Mouse (Mus musculus) megakaryocyte-erythroid progenitor cell, adult 5-6 weeks (primary cell): ENCODE results near the gene Ddah1. TPM values are rescaled to one million over a fixed set of nuclear protein-coding genes. Genes with fewer than 3 reads are reported as not detected.
"Not testable (repeated sequence)": the region's sequence is repeated elsewhere in the genome, so short reads cannot be mapped to it uniquely, and the experiment has no call there.

Experiments
- ATAC-seq: replicated peaks from 2 replicates; pipeline ENCODE4 v1.8.0; 2016; ENCODE audit warnings: mild to moderate bottlenecking, inconsistent platforms; ENCODE audit not compliant: severe bottlenecking, poor library complexity, low FRiP score, low TSS enrichment
- total RNA-seq, 2 experiments: library from RNA; stranded (forward) in 1 of 2; stranded (reverse) in 1 of 2; fragments of 200-1000, 215-1000 nt in 1 of 2; fragments of >200 nt in 1 of 2; fragmentation: Nextera tagmentation in 1 of 2; gene quantifications; 2 replicates each; pipeline ENCODE4 v1.2.3; 2014 to 2017

Ddah1 gene
- total RNA-seq, 2 experiments from 2014 or later = 0.33 TPM; not detected in 1

DNA sequence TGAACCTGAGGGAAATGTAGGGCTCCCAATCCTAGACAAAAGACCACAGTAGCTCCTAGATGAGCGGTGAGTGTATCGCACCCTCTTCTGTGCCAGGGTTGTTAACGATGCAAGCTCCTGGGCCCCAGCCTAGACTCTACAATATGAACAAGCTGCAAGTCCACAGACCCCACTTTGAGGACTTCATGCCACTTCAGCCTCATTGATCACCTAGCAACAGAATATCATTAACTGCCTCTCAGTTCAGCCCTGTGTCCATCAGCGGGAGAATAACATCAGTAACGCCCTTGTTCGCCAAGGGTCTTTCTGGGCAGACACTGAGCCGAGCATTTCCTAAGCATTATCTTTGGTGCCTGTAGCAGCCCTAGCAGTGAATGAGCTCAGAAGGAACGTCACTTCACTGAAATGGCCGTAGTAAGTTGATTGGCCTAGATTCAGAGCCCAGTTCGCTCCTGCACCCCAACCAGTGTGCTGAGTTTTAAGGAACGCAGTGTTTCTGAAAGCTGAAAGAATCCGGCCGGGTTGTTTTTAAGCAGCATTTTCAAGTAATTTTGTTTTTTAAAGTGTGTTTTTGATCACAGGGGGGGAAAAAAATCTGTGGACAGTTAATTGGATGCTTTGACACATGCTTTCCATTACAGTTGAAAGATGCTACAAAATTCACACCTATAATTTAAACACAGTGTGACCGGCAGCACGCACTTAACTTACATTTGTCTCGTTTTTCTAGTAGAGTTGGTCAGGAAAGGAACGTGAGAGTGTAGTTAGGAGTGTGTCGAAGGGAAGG lies 132.1 kb downstream of the Ddah1 start:
- no peak for ATAC-seq

DNA sequence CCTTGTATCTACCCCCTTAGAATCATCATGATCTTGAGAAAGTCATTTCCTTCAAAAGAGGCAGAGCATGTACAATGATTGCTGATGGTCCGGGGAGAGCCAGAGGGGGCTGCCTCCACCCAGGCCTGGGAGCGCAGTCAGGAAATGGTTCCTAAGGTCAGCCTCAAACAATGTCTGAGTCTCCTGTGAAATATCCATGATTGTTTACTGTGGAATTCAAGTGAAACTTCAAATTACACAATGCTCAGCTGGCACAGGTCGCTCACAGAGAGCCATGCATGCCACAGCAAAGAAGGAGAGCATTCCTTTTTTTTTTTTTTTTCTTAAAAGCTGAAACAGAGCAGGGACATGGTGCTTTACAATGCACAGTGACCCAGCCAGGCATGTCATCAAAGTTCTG lies 134.0 kb downstream of the Ddah1 start:
- no peak for ATAC-seq

DNA sequence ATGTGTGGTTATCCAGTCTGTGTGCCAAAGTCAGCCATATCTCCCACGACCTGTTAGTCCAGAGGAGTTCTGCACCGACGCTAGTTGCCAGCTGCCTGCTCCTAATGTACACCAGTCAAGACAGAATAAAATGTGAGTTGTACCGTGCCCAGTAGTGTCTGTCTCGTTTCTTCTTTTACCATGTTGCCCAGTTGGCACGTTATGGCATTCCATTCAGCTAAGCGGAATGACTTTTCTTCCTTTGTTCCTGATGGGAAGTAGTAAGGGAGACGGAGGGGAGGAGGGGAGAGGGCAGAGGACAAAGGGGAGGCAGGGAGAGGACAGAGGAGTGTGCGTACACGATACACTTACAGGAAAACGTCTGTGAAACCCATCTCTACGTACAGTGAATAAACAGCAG lies 135.7 kb downstream of the Ddah1 start:
- no peak for ATAC-seq

DNA sequence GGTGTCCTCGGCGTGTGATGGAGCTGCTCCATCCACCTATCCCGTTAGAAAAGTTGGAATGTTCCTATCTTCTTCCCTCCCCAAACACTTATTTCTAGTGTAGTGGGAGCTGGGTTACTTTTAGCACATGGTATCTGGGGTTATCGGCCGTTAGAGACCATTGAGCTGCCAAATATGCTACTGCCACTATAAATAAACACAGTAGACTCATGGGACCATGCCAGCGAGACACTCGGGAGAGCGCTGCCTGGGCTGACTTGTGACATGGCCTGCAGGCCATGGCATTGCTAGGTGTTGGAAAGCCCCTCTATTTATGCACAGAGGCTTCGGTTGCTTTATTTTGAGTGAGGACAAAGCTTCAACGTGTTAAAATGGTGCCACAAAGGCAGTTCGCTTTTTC lies 139.3 kb downstream of the Ddah1 start:
- no peak for ATAC-seq

DNA sequence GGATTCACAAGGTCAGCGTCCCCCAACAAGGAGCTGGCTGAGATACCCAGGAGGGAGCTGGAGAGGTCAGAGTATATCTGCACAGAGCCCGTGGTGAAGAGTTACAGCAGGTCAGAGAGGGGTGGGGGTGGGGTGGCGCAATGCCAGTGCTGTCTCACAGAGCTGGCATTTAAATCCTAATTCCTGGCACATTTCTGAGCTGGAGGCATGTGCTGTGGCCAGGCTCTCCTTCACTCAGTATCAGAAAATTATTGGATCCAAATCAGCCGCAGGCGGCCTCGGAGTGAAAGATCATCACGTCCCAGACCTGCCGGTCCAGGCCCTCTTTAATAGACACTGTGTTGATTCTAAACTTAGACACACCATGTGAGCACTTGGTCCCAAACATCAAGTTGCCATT lies 141.4 kb downstream of the Ddah1 start:
- ATAC-seq = no peak

DNA sequence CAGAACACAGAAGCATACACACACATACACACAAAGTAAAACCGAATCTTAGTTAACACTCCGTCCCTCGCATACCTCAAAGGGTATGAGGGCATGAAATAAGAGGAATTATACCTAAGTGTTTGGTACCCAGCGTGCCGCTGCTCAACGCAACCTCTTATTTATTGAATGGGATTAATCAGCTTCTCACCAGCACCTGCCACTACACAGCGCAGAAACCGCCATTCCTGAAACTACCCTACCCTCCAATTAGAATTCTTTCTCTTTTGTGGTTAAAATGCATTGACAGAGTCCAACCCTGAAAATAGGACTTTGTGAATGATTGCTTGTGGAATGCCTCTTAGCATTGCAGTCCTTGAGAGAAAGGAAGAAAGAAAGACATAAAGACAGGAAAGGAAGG lies 145.1 kb downstream of the Ddah1 start:
- ATAC-seq = no peak

DNA sequence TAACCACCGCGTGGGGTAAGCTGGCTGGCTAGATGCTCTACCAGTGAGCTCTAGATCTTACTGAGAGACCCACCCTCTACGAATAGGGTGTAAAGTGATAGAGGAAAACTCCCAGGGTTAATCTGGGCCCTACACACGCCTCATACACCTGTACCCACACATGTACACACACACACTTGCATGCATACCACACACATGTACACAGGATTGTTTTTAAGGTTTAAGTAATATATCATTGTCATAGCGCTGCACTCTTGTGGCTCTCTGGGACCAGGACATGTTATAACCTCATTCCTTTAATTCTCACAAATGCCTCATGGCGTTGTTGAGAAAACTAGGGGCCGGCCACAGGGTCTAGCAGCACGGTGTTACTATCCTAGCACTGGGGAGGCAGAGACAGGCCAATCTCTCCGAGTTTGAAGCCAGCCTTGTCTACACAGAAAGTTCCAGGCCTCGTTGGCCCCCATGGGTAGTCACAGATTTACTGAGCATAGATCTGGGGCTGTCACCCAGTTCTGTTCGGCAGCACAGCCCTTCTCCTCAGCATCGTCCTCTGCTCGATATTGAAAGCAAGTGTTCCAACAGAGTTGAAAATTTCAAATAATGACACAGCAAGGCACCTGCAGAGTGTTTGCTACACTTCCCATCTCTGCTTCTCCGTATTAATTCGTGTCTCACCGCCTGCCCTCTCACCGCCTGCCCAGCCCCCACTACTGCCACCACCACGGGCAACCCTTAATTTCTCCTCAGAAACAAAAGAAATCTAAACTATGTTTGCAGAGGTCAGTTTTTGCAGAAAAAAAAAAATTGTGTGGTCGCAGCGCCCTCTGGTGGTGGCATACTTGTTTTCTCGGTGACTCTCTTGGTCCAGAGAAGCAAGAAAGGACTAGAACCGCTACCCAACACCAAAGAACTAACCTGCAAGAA lies 146.6 kb downstream of the Ddah1 start:
- peak; percentile 51 for ATAC-seq

DNA sequence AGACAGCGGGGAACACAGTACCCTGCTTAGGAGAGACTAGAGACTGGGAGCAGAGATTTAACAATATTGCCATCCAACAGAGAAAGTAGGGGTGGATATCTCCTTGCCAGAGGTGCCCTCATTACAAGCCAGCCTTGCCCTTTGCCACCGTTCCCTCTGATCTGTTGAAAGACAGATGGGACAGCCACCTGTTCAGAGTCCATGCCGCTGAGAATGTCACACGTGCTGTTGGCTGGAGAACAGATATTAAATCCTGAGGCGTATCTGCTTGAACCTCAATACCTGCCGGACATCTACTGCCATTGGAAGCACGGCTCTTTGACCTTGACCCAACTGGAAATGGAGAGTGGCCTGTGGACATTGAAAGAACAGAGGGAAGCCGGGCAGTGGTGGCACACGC lies 148.1 kb downstream of the Ddah1 start:
- ATAC-seq = no peak

DNA sequence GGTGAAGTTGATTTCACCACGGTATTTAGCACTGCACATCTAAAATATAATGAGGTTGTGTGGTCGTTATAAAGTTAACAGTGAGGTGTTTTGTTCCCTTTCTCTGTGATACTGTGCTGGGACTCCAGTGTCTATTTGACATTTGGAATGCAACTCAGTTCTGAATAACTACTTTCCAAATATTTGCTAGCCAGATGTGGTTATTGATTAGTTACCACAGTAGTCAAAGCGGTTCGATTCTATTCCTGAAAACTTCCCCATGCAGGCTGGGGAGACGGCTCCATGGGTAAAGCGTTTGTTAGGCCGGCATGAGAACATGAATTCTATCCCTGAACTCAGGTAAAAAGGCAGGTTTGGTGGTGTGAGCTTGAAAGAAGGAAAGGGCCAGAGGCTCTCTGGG lies 154.0 kb downstream of the Ddah1 start:
- ATAC-seq = no peak

DNA sequence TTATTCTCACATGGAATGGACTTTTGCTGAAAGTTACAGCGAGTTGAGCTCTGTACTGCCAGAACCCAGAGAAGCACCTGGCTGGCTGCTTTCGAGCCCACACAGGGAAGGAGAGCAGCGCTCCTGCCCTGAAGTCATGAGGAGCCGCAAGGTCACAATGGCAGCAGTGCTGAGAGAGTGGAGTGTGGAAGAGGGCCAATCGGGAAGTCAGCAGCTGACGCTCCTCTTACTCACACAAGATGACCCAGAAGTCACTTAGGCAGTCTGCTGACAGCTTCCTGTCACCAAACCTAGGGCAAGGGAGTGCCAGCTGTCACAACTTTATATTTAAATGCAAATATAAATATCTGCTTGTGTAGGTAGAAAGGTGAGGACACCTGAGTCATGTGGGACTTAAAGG lies 154.8 kb downstream of the Ddah1 start:
- no peak for ATAC-seq

DNA sequence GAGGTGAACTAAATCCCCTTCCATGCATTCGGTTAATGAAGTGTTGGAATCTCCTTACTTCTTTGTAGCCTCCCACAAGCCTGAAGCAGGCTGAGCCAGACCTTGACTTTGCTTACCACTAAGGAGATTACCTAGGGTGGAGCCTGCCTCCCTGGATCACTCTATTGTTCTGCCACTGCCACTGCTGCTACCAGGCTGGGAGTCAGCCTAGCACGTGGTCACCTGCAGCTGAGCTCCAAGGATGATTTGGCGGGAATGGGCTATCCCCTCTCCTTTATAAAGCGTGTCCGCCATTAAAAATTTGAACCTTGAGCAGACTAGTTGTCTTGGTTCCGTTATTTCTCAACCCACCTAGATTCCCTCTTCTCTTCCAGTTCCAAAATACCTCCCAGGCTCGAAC lies 155.5 kb downstream of the Ddah1 start:
- not testable (repeated sequence) for ATAC-seq

DNA sequence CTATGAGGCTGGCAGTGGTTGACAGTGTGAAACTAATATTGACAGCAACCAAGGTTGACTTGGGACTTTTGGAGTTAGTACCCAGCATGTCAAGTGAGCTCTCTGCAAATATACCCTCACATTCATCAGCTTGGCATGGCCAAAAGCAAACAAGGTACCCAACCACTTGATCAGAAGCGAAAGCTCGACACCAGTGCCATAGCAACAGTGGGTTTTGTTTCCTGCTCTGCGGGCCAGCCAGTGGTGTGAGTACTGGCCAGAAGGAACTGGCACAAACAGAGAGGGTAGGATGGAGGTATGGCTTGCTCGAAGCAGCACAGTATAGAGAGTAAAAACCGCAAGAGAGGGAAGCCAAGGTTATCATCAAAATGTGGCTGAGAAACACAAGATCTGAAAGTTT lies 157.9 kb downstream of the Ddah1 start:
- no peak for ATAC-seq

DNA sequence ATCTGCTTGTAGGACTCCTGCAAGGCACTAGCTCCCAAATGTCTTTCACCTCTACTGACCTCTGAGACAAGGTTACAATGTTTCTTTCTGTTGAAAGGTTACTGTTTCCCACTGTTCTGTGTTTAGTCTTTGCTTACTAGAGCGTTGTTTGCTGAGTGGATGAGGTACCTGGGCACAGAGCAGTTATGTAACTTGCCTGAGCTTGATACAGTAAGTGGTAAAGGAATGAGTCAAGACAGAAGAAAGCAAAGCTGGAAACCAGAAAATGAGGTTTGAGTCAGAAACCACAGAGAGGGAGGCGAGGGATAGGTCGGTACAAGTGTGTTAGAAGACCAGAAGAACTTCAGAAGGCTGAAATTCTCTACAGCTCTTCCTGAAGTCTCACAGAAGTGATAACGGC lies 158.4 kb downstream of the Ddah1 start:
- ATAC-seq = no peak

DNA sequence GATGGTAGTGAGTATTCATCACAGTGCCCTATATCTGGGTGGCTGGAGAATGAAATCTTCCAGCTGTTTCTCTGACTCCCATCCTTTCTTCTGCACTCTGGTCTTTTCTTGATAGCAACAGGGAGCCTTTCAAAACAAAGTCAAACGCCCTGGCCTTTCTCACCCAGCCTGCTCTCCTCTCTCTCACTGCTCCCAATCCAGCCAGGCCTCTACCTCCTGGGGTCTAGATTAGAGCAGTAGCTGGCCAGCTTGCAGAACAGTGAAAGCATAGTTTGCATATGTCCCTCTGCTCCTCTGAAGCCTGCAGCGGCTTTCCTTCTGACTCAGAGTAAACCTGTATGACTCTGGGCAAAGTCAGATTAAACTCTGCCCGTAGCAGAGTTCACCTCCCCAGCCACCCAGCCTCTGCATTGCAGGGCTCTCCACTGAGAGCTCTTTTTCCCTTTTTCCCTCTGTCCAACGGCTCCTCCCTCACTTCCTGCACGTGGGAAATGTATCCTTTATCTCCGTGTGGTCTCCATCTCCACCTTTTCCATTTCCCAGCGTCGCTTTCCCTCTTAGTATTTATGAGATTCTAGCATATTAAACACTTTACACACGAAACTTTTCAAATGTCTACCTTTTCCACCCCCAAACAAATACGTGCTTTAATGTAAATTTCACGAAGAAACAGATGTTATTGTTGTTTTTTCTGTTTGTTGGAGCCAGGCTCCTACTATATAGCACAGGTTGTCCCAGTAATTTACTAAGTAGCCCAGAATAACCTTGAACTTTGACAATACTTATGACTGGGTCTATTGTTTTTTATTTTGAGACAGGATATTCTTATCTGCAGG lies 163.8 kb downstream of the Ddah1 start, which contains the start of gene Bcl10:
Bcl10 (plus strand) TSS at position 786 of the 836 bp plus-strand sequence.
- no peak for ATAC-seq

DNA sequence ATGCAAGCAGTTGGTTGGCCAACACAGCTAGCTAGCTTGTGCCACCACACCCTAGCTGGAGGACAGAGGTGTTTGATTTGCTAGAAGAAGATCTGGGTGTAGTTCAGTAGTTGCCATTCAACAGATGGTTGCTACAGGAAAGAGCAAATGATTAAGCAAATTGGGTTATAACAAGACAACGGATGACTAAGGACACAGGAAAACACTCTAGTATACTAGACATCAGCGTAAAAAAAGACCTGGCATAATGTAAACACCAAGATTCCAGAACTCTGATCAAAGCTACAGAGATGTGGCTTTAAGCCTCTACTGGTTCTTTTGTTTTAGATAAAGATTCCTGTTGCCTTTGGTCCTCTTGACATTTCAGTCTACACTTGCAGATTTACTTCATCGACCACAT lies 164.5 kb downstream of the Ddah1 start:
- no peak for ATAC-seq

DNA sequence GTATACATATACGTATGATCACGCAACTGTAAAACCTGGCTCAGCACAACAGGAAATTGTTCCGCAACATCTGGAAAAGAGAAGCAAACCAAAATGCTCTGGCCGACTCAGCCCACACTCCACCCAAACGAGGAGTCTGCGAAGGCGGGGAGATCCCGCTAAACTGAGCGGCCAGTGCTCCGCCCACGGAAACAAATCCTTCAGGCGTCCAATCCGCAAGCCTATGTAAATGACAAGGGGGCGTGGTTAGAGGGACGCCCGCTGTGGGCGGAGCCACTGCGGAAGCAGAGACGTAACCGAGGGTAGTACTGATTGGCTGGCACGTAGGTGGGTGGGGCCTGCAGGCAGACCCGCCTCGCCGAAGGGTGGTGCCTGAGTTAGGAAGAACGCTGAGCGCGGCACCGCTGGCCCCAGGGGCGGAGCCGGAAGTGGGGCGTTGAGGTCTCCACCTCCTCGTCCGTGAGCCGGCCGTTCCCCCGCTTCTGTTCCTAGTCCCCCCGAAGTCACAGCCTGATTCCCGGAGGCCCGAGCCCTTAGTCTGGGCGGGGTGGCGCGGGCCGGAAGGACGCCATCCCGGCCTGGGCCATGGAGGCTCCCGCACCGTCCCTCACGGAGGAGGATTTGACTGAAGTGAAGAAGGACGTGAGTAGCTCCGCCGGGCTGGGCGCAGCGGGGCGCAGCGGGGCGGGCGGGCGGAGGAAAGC lies 165.6 kb downstream of the Ddah1 start:
- peak; percentile 96 for ATAC-seq

DNA sequence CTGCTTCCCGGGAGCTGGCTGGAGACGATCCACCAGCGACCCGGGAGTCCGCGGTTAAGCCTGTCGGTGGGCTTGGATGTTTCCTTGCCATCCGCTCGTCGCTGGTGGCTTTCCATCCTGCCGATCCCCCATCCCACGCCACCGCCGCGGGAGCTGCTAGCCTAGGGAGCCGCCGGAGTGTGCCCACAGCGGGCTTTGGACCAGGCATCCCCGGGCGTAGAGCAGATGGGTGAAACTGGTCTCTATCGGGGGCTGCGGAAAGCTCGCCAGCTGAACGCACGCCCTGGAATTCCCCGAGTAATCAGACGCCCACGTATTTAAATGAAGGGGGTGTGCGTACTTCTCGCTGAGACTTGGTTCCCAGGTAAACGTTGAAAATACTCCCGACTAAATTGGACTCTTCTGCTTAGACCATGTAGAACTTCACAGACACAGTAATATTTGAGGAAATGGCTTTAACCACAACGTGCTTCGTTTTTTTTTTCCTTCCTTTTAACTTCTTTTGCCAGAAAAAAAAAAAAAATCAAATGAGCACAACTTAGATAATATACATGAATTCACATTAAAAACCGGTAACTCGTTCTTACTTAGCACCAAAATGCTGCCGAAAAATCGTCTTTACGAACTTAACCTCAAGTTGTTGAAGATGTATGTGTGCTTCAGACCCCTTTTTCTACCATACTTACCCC lies 166.3 kb downstream of the Ddah1 start:
- ATAC-seq = peak; percentile 54

DNA sequence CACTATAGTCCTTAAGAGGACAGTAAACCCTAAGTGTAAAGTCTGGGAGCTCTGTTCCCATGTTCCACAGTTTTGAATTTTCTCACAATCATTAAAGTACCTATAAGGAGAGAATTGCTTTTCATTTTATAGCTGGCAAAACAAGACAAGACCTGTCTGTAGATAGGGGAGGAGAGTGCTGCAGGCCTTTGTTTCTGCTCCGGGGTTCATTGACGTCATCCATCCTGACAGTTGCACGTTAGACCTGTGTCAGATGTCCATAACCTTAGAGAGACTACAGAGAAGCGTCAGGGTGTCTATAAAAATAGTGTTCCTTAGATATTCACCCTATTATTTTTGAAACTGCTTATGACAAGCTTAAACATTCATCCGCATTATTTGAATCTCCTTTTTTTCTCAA lies 167.0 kb downstream of the Ddah1 start:
- ATAC-seq = no peak
